Mouse (Mus musculus) CD4-positive, CD25-positive, alpha-beta regulatory T cell, adult 9 weeks (primary cell): ENCODE measurements around the gene Ucn3. TPM values are rescaled to one million over a fixed set of nuclear protein-coding genes. Genes with fewer than 3 reads are reported as not detected.

ENCODE experiments used
- polyA plus RNA-seq: library from polyadenylated mRNA; unstranded; fragments of 100-300 nt; shearing (Covaris generic); gene quantifications from one replicate; pipeline ENCODE4 v1.2.1, GENCODE M21; 2017

Ucn3 gene
- not detected for polyA plus RNA-seq

GRCm38 (mm10) chr13:3945249-3945648 is at the start of gene Ucn3:
TSS of gene Ucn3 (minus strand) at chr13:3945349.

GRCm38 (mm10) chr13:3917571-3918311 is 27.4 kb downstream of the Ucn3 start, which contains the start of the genes Net1 and Tubal3:
TSS of gene Net1 (minus strand) at chr13:3918220.
TSS of gene Tubal3 (plus strand) at chr13:3918274.

Other genes starting within 250 kb of the Ucn3 start
- not detected for gene Calml3, start 141.0 kb downstream of the Ucn3 start, polyA plus RNA-seq
- gene Calm4, start 107.6 kb downstream of the Ucn3 start, polyA plus RNA-seq: not detected
- gene Calm5, start 91.2 kb downstream of the Ucn3 start, polyA plus RNA-seq: not detected
- gene Net1, start 27.1 kb downstream of the Ucn3 start, polyA plus RNA-seq: 41.3 TPM
- gene Tubal3, start 27.1 kb downstream of the Ucn3 start, polyA plus RNA-seq: 0.35 TPM
- not detected for gene Akr1c14, start 103.7 kb upstream of the Ucn3 start, polyA plus RNA-seq
- 0.33 TPM for gene Akr1c18, start 205.3 kb upstream of the Ucn3 start, polyA plus RNA-seq
- gene Akr1c13, start 245.8 kb upstream of the Ucn3 start, polyA plus RNA-seq: 41.6 TPM